Mouse (Mus musculus) G1E-ER4 (cell line): ENCODE results near the gene Ankrd23. TPM values are rescaled to one million over a fixed set of nuclear protein-coding genes. Genes with fewer than 3 reads are reported as not detected.

Experiments
- GATA1 ChIP-seq: IDR thresholded peaks from one replicate; pipeline ENCODE4 v1.8.0; 2012; ENCODE audit warnings: low read length, inconsistent platforms
- polyA plus RNA-seq: library from polyadenylated mRNA; stranded (reverse); fragments of >175 nt; gene quantifications from 2 replicates; pipeline ENCODE4 v1.2.3, GENCODE M21; 2012

The Ankrd23 gene
- polyA plus RNA-seq, 1 experiment: 13.0 TPM

DNA sequence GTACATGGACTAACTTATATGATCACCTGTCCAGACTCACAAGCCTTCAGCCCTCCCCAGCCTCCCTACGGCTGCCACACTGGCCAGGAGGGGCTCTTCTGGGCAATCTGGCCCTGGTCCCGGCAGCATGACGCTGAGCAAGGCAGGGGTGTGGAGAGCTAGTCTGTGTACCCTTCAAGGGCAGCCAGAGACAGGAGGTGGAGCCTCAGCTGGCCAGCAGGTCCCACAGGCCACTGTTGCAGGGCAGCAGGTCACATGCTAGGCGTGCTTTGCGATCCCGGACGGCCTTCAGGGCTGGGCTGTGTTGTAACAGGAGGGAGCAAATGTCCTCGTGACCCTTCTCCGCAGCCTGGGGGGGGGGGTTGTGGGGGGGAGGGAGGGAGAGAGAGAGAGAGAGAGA lies 2.5 kb upstream of the Ankrd23 start, which contains the start of gene Gm42417:
Gene Gm42417 (minus strand): TSS at position 244 of the 400 bp plus-strand sequence.
- no peak for TF ChIP-seq GATA1

GRCm38 (mm10) chr1:36538727-36539126 lies 2.0 kb upstream of the Ankrd23 start:
- no peak for TF ChIP-seq GATA1

GRCm38 (mm10) chr1:36536397-36536728 lies 320 bp downstream of the Ankrd23 start:
- no peak for TF ChIP-seq GATA1

DNA sequence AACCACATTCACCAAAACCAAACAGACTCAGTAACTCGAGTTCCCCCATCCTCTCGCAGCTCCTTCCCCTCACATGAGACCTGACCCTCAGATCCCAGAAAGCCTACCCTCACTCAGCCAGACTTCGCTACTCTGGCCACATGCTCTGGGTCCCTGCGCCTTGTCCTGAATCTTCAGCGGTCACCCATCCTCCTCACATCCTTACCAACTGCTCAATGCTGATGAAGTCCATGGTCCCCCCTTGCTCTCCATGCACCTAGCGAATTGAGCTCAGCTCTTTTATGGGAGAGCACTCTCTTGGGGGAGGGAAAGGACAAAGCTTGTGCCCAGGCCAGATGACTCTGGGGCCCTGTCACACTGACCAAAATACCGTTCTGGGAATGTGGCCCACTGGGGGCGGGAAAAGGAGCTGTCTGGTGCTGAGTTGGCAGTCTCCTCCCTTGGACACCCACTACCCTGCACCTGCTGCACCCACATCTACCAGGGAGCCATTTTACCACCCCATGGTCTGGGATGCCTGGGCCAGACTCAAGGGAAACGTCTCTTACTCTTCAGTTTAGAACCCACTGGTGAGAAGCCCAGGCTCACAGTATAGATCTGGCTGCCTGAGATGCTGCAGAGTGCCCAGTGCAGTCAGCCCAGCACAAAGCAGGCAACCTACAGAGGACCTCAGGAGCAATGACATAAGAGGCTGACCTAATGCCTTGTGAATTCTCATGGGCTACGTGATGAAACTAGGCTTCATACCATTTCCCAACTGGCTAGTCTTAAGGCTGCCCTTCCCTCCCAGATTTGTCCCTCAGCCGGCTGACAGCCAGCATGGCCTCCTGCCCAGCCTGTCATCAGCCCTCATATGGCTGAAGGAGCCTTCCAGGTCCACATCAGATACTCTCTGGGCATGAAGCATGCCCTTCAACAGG lies 946 bp downstream of the Ankrd23 start:
- no peak for TF ChIP-seq GATA1

DNA sequence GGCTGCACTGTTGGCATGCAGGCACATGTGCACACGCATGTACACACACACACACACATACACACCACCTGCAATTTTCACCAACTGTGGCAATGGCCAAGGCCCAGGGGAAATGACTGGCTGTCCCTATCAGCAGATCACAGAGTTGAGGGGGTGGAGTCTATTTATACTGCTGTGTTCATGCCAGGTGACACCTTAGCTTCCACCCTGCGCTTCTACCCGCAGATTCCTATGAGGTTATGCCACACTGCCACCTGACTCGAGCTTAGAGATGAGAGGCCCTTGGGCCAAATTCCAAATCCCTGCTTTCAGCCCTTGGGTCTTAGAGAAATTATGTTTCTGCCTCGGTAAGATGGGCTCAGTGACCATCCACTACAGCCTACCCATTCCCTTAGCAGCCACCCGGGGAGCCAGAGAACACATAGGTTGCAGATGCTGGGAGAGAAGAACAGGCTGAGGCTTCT lies 2.1 kb downstream of the Ankrd23 start:
- no peak for TF ChIP-seq GATA1

DNA sequence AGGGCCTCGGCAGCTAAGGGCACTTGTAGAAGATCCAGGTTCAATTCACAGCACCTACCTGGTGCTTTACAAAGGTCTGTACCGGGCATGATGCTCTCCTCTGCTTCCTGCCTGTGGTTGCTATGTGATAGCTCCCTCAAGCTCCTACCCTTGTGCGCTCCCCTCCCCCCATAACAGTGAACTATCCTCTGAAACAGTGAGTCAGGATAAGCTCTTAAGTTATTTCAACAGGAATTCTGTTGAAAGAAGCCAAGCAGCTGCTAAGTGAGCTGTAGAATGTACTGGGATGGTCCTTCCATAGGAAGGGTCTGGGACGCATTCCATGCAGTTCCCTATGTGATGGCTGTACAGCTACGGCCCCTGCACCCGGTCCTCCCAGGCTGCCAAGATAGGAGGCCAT lies 3.1 kb downstream of the Ankrd23 start:
- TF ChIP-seq GATA1: no peak

- no peak for TF ChIP-seq GATA1
These were observed 5.2 kb downstream of the Ankrd23 start for GRCm38 (mm10) chr1:36531461-36531860.

- no peak for TF ChIP-seq GATA1
These were observed 5.7 kb downstream of the Ankrd23 start for GRCm38 (mm10) chr1:36530962-36531361.

DNA sequence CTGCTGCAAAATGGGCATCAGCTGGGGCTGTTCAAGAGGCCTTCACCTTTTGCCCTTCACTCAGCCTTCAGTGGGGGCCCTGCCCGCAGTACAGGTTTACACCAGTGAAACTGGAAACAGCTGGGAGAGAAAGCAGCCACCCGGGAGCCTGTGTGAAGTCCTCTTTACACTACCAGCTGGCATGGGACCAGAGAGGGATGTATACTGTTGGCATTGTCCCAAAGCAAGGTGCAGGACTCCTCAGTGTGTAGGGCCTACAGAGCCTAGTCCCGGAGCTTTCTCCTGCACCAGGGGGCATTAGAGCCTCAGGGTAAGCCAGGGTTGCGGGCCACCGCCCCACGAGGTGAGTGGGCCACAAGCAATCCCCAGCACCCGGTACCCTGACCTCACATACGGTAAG lies 6.2 kb downstream of the Ankrd23 start:
- TF ChIP-seq GATA1: no peak

- no peak for TF ChIP-seq GATA1
These were observed 6.8 kb downstream of the Ankrd23 start for GRCm38 (mm10) chr1:36529875-36530274.

DNA sequence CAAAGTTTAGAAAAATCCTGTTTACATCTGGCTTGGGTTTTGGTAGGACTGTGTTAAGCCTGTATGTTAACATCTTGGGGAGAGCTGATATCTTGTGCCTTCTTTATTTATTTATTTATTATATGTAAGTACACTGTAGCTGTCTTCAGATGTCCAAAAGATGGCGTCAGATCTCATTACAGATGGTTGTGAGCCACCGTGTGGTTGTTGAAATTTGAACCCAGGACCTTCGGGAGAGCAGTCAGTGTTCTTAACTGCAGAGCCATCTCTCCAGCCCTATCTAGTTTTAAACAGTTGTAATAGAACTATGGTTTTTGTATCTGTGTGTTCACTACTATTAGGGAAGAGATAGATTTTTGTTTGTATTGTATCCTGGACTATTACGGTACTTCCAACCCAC lies 7.4 kb downstream of the Ankrd23 start:
- TF ChIP-seq GATA1: no peak

DNA sequence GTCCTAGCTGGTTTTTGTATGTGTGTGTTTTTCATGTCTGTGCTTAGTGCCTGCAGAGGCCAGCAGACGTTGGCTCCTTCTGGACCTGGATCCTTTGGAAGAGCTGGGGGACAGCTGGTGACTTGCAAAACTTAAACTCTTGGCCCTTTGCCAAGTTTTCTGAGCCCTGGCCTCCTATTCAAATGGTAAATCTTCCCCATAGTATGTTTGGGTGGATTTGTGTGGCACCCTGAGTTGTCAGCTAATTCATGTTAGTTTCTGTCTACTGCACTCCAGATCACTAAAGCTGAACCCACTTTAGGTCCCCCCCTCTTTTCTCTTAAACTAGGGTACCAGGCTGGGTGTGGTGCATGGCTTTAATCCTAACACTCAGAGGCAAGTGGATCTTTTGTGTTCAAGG lies 8.3 kb downstream of the Ankrd23 start:
- TF ChIP-seq GATA1: no peak

GRCm38 (mm10) chr1:36526903-36527302 lies 9.8 kb downstream of the Ankrd23 start:
- TF ChIP-seq GATA1: no peak

DNA sequence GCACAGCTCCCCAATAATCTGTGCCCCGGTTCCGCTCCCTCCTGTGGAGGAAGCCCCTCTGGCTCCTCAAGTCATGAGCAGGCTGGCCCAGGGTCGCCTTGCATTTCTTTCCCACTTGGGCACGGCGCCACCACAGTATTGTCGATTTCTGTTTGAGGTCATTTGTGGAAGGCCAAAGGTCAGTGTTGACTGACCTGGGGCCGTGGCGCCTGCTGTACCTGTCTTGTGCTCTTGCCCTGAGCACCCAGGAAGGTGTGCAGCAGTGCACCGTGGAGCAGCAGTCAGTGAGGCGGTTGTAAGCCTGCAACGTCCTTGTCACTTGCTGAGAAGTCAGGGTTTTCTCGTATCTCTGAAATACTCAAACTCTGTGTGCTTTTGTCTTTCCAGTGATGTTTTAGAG lies 10.9 kb downstream of the Ankrd23 start:
- TF ChIP-seq GATA1: no peak

DNA sequence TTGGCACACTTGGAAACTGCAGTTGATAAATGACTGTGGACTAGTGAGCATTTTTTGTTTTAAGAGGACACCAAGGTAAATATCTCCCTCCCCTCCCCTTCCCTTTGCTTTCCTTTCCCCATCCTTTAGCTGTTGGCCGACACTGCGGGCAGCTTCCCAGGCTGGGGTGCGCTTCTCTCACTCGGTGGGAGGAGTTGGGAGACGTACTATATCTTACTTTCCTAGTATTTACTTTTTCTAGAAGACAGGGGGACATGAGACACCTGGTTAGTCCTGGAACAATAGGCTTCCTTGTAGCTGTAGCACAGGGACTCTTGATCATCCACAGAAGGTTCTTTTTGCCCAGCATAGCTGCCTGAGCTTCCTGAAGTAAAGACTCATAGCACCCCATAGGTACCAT lies 12.6 kb downstream of the Ankrd23 start:
- no peak for TF ChIP-seq GATA1

GRCm38 (mm10) chr1:36523332-36524013 lies 13.2 kb downstream of the Ankrd23 start:
- TF ChIP-seq GATA1: no peak

DNA sequence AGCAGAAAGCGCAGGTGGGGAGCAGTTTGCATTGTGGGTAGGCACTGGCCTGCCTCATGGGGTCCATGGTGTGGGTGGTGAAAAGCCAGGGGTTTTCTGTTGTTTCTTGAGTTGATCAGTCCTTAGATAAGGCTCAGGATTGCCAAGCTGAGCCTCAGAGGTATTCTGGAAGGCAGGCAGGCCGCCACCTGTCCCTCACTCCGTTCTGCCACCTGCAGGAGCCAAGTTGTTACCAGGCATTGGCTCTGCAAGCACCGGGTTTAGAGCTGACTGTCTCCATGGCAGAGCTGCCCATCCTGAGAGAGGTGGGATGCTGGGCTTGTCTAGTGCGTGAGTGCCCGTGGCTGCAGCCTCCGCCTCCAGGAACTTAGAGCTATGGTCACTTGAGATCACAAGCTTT lies 14.5 kb downstream of the Ankrd23 start:
- no peak for TF ChIP-seq GATA1
